Mouse (Mus musculus): ENCODE measurements around the gene Tspan11. TPM values are rescaled to one million over a fixed set of nuclear protein-coding genes. Genes with fewer than 3 reads are reported as not detected.

Gene Tspan11
- polyA plus RNA-seq, 1 experiment from 2014 or later: 0.41 TPM

GRCm38 (mm10) chr6:127853771-127854687 lies 33.4 kb upstream of the Tspan11 start:
- H3K4me3 ChIP-seq (ENCODE audit: low read depth, low read length): no peak overlapping the region
- no peaks in the 10 kb centered on the region for H3K9me3 ChIP-seq (replicated peaks; ENCODE audit: control insufficient read depth, low read length)
- H3K27me3 ChIP-seq (ENCODE audit: control insufficient read depth, insufficient read depth, low read depth, low read length): no peaks in the 10 kb centered on the region
- H3K36me3 ChIP-seq (ENCODE audit: control insufficient read depth, insufficient read depth): no peaks in the 10 kb centered on the region
- H3K27ac ChIP-seq (ENCODE audit: low read length): no peak overlapping the region
- WGBS (ENCODE audit: insufficient replicate concordance): 21% methylated on average over 16 of the region's 16 CpGs
- no peak overlapping the region for H3K9ac ChIP-seq (ENCODE audit: low read depth, low read length)
- H3K4me2 ChIP-seq (ENCODE audit: low read depth, low read length): no peak overlapping the region
- no peak for ATAC-seq (ENCODE audit: low read depth)
- H3K4me1 ChIP-seq (ENCODE audit: control insufficient read depth, low read depth, low read length): no peaks in the 10 kb centered on the region

- ATAC-seq (ENCODE audit: low read depth): no peak
- Histone ChIP-seq H3K4me1 (ENCODE audit: control insufficient read depth, low read depth, low read length) (no peaks in the 10 kb centered on the region), H3K36me3 (ENCODE audit: control insufficient read depth, insufficient read depth) (no peaks in the 10 kb centered on the region), H3K4me2 (ENCODE audit: low read depth, low read length) (no peak overlapping the region), H3K9me3 (replicated peaks; ENCODE audit: control insufficient read depth, low read length) (no peaks in the 10 kb centered on the region), H3K4me3 (ENCODE audit: low read depth, low read length) (no peak overlapping the region), H3K9ac (ENCODE audit: low read depth, low read length) (no peak overlapping the region), H3K27ac (ENCODE audit: low read length) (no peak overlapping the region), H3K27me3 (ENCODE audit: control insufficient read depth, insufficient read depth, low read depth, low read length) (no peaks in the 10 kb centered on the region)
- WGBS (ENCODE audit: insufficient replicate concordance): 58% methylated on average over 2 of the region's 2 CpGs
Measured at GRCm38 (mm10) chr6:127854688-127855013, 32.7 kb upstream of the Tspan11 start.

DNA sequence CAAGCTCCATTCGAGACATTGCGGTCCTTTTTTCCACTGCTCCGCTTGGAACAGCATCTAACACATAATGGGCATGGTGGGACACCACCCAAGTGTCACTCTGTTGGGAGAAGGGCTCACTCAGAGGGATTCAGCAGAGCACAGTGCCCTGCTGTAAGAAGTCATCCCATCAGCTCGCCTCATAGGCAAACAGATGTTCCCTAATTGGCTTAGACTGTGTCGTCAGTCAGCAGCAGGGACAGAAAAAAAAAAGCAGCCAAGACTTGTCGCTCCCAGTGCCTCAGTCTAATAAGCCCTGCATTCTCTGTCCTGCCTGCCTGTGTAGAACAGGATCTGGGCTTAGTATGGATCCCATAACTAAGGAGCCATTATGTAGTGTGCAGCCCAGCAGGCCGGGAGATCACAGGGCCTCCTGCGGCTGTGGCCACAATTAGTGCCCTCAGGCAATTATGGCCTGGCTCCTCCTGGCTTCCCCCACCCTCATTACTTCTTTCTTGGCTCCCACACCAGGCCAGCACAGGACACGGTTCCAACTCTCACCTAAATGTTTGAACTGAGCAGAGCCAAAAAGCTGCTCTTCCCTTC lies 31.6 kb upstream of the Tspan11 start:
- H3K27me3 ChIP-seq (ENCODE audit: control insufficient read depth, insufficient read depth, low read depth, low read length): no peaks in the 10 kb centered on the region
- H3K4me3 ChIP-seq (ENCODE audit: low read depth, low read length): no peak overlapping the region
- H3K4me2 ChIP-seq (ENCODE audit: low read depth, low read length): no peak overlapping the region
- no peak overlapping the region for H3K27ac ChIP-seq (ENCODE audit: low read length)
- WGBS (ENCODE audit: insufficient replicate concordance): 51% methylated on average over 9 of the region's 9 CpGs
- no peaks in the 10 kb centered on the region for H3K36me3 ChIP-seq (ENCODE audit: control insufficient read depth, insufficient read depth)
- no peaks in the 10 kb centered on the region for H3K9me3 ChIP-seq (replicated peaks; ENCODE audit: control insufficient read depth, low read length)
- no peak overlapping the region for H3K9ac ChIP-seq (ENCODE audit: low read depth, low read length)
- H3K4me1 ChIP-seq (ENCODE audit: control insufficient read depth, low read depth, low read length): no peaks in the 10 kb centered on the region
- no peak for ATAC-seq (ENCODE audit: low read depth)

DNA sequence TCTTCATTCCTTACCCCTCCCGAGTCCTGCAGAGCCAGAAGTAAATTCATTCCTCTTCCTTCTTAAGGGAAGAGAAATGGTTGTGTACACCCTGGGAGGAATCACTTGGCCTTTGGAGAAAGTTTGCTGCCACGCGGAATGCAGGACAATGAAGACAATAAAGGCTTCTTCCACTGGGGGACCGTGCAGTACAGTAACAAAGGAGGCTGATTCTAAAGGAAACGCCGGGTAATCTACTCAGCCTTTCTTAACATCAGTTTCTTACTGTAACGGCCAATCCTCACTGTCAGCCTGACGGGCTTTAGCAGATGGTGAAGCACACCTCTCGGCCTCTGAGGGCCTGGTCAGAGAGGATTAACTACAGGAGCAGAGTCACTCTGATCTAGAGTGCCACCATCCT lies 25.4 kb upstream of the Tspan11 start:
- no peak for ATAC-seq (ENCODE audit: low read depth)
- Histone ChIP-seq H3K36me3 (ENCODE audit: control insufficient read depth, insufficient read depth) (no peaks in the 10 kb centered on the region), H3K9ac (ENCODE audit: low read depth, low read length) (no peak overlapping the region), H3K27me3 (ENCODE audit: control insufficient read depth, insufficient read depth, low read depth, low read length) (no peaks in the 10 kb centered on the region), H3K4me1 (ENCODE audit: control insufficient read depth, low read depth, low read length) (no peaks in the 10 kb centered on the region), H3K4me3 (ENCODE audit: low read depth, low read length) (no peak overlapping the region), H3K27ac (ENCODE audit: low read length) (no peak overlapping the region), H3K4me2 (ENCODE audit: low read depth, low read length) (no peak overlapping the region), H3K9me3 (replicated peaks; ENCODE audit: control insufficient read depth, low read length) (no peaks in the 10 kb centered on the region)
- 60% methylated on average over 9 of the region's 9 CpGs for WGBS (ENCODE audit: insufficient replicate concordance)

- Histone ChIP-seq H3K4me2 (ENCODE audit: low read depth, low read length) (no peak overlapping the region), H3K9ac (ENCODE audit: low read depth, low read length) (no peak overlapping the region), H3K9me3 (replicated peaks; ENCODE audit: control insufficient read depth, low read length) (no peaks in the 10 kb centered on the region), H3K27me3 (ENCODE audit: control insufficient read depth, insufficient read depth, low read depth, low read length) (no peaks in the 10 kb centered on the region), H3K27ac (ENCODE audit: low read length) (no peak overlapping the region), H3K4me1 (ENCODE audit: control insufficient read depth, low read depth, low read length) (no peaks in the 10 kb centered on the region), H3K36me3 (ENCODE audit: control insufficient read depth, insufficient read depth) (no peaks in the 10 kb centered on the region), H3K4me3 (ENCODE audit: low read depth, low read length) (no peak overlapping the region)
- 59% methylated on average over 4 of the region's 4 CpGs for WGBS (ENCODE audit: insufficient replicate concordance)
- no peak for ATAC-seq (ENCODE audit: low read depth)
Measured at GRCm38 (mm10) chr6:127865391-127865790, 22.0 kb upstream of the Tspan11 start.

DNA sequence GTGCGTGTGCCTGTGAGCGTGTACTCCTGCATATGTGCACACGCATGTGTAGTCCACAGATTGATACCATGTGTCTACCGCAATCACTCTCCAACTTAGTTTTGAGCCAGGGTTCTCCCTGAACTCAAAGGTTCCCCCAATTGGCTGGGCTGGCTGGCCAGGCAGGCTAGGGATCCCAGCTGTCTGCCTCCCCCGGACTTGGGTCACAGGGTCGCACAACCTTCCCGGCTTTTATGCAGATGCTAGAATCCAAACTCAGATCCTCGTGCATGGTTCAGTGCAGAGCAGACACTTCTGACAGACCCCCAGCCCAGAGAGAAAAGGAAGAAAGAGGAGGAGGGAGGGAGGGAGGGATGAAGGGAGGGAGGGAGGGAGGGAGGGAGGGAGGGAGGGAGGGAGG lies 18.8 kb upstream of the Tspan11 start:
- peaks cover 2% of the 10 kb centered on the region; the same call in 1 of the 2 replicates for H3K9me3 ChIP-seq (replicated peaks; ENCODE audit: control insufficient read depth, low read length)
- no peak overlapping the region for H3K4me2 ChIP-seq (ENCODE audit: low read depth, low read length)
- H3K27ac ChIP-seq (ENCODE audit: low read length): no peak overlapping the region
- WGBS (ENCODE audit: insufficient replicate concordance): 59% methylated on average over 8 of the region's 8 CpGs
- H3K9ac ChIP-seq (ENCODE audit: low read depth, low read length): no peak overlapping the region
- ATAC-seq (ENCODE audit: low read depth): no peak
- H3K4me3 ChIP-seq (ENCODE audit: low read depth, low read length): no peak overlapping the region
- no peaks in the 10 kb centered on the region for H3K4me1 ChIP-seq (ENCODE audit: control insufficient read depth, low read depth, low read length)
- no peaks in the 10 kb centered on the region for H3K27me3 ChIP-seq (ENCODE audit: control insufficient read depth, insufficient read depth, low read depth, low read length)
- no peaks in the 10 kb centered on the region for H3K36me3 ChIP-seq (ENCODE audit: control insufficient read depth, insufficient read depth)

GRCm38 (mm10) chr6:127869121-127869520 lies 18.3 kb upstream of the Tspan11 start:
- H3K27me3 ChIP-seq (ENCODE audit: control insufficient read depth, insufficient read depth, low read depth, low read length): no peaks in the 10 kb centered on the region
- no peak overlapping the region for H3K27ac ChIP-seq (ENCODE audit: low read length)
- H3K4me2 ChIP-seq (ENCODE audit: low read depth, low read length): no peak overlapping the region
- no peaks in the 10 kb centered on the region for H3K4me1 ChIP-seq (ENCODE audit: control insufficient read depth, low read depth, low read length)
- peaks cover 2% of the 10 kb centered on the region; the same call in 1 of the 2 replicates for H3K9me3 ChIP-seq (replicated peaks; ENCODE audit: control insufficient read depth, low read length)
- H3K9ac ChIP-seq (ENCODE audit: low read depth, low read length): no peak overlapping the region
- H3K36me3 ChIP-seq (ENCODE audit: control insufficient read depth, insufficient read depth): no peaks in the 10 kb centered on the region
- WGBS (ENCODE audit: insufficient replicate concordance): 56% methylated on average over 7 of the region's 7 CpGs
- ATAC-seq (ENCODE audit: low read depth): no peak
- H3K4me3 ChIP-seq (ENCODE audit: low read depth, low read length): no peak overlapping the region

DNA sequence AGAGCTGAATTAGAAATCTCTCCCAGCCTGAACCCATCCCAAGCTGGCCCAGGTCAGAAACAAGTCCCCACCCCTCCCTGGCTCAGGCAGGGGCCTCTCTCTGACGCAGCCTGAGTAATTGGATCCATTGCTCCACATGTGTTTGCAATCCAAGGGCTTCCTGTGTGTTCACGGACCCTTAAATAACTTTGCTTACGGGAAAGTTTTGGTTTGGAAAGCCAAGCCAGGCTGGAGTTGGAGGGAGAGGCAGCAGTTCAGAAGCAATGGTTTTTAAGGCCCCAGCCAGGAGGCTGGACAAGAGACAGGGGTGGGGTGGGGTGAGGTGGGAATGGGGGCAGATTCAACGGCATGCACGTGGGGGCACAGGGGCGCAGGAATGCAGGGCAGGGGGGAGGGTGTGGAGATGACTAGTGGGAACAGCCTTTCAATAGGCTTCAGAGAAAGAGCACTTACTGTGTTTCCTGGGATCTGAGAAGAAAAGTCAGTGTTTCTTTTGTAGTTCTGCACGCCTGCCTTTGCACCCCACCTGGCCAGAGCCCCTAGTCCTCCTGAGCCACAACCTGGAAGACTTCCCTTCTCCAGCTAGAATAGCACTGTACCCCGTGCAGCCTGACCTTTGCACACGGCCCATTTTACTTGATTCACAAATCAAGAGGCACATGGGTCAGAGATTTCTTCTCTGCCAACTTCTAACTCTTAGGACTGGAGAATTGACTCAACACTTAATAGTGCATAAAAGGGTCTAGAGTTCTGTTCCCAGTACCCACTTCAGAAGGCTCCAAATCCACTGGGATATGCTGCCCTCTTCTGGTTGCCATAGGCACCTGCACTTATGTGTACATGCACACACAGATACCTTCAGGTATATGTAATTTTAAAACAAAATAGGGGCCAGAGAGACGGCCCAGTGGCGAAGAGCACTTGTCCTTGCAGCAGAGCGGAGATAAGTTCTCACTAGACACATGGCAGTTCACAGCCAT lies 16.8 kb upstream of the Tspan11 start:
- no peak for ATAC-seq (ENCODE audit: low read depth)
- Histone ChIP-seq H3K4me2 (ENCODE audit: low read depth, low read length) (no peak overlapping the region), H3K4me3 (ENCODE audit: low read depth, low read length) (no peak overlapping the region), H3K9ac (ENCODE audit: low read depth, low read length) (no peak overlapping the region), H3K27me3 (ENCODE audit: control insufficient read depth, insufficient read depth, low read depth, low read length) (no peaks in the 10 kb centered on the region), H3K36me3 (ENCODE audit: control insufficient read depth, insufficient read depth) (no peaks in the 10 kb centered on the region), H3K9me3 (replicated peaks; ENCODE audit: control insufficient read depth, low read length) (peaks cover 2% of the 10 kb centered on the region; the same call in 1 of the 2 replicates), H3K27ac (ENCODE audit: low read length) (no peak overlapping the region), H3K4me1 (ENCODE audit: control insufficient read depth, low read depth, low read length) (no peaks in the 10 kb centered on the region)
- 57% methylated on average over 12 of the region's 12 CpGs for WGBS (ENCODE audit: insufficient replicate concordance)
